Mouse (Mus musculus) c-Kit-positive CD71-positive TER-119-positive erythroid progenitor cells, embryonic 14.5 days (primary cell): ENCODE data around the gene H2-M3.
A peak's percentile ranks its signal among the peaks of the same experiment; 100 is the strongest.
"Not testable (repeated sequence)": the region's sequence is repeated elsewhere in the genome, so short reads cannot be mapped to it uniquely, and the experiment has no call there.

ENCODE experiments used
- DNase-seq: peaks from one replicate; pipeline ENCODE4 v3.0.0-alpha.2; 2013; ENCODE audit warnings: low spot score

H2-M3 gene

GRCm38 (mm10) chr17:37270058-37270701 is at the start of gene H2-M3:
H2-M3 (plus strand) TSS chr17:37270220.
- DNase-seq = peak; percentile 76

GRCm38 (mm10) chr17:37221879-37222278 is 48.1 kb upstream of the H2-M3 start:
- DNase-seq = no peak

- not testable (repeated sequence) for DNase-seq
Measured at GRCm38 (mm10) chr17:37237230-37237629, 32.8 kb upstream of the H2-M3 start, which contains the start of gene Olfr97. Olfr97 (minus strand) TSS chr17:37237330.

GRCm38 (mm10) chr17:37242198-37242597 is 27.8 kb upstream of the H2-M3 start:
- DNase-seq = no peak

GRCm38 (mm10) chr17:37246715-37247114 is 23.3 kb upstream of the H2-M3 start:
- no peak for DNase-seq

- no peak for DNase-seq
Measured at GRCm38 (mm10) chr17:37249460-37249859, 20.6 kb upstream of the H2-M3 start.

- no peak for DNase-seq
Measured at GRCm38 (mm10) chr17:37250544-37250943, 19.5 kb upstream of the H2-M3 start.

GRCm38 (mm10) chr17:37263626-37264025 is 6.4 kb upstream of the H2-M3 start, which contains the start of gene Olfr98:
Olfr98 (minus strand) TSS chr17:37263749.
- DNase-seq = no peak

- DNase-seq = no peak
Measured at GRCm38 (mm10) chr17:37270702-37271092, 677 bp downstream of the H2-M3 start.

GRCm38 (mm10) chr17:37275626-37276248 is 5.7 kb downstream of the H2-M3 start:
- DNase-seq = no peak

GRCm38 (mm10) chr17:37276573-37276972 is 6.6 kb downstream of the H2-M3 start:
- no peak for DNase-seq

GRCm38 (mm10) chr17:37280331-37280730 is 10.3 kb downstream of the H2-M3 start:
- DNase-seq = no peak

GRCm38 (mm10) chr17:37283360-37283759 is 13.3 kb downstream of the H2-M3 start, which contains the start of gene Olfr99:
Olfr99 (minus strand) TSS chr17:37283460.
- DNase-seq = no peak

GRCm38 (mm10) chr17:37304213-37304612 is 34.2 kb downstream of the H2-M3 start, which contains the start of gene Olfr101:
Olfr101 (minus strand) TSS chr17:37304313.
- no peak for DNase-seq

- DNase-seq = no peak
Measured at GRCm38 (mm10) chr17:37308483-37308882, 38.5 kb downstream of the H2-M3 start.

- no peak for DNase-seq
Measured at GRCm38 (mm10) chr17:37310146-37310699, 40.2 kb downstream of the H2-M3 start.

- no peak for DNase-seq
Measured at GRCm38 (mm10) chr17:37316954-37317353, 46.9 kb downstream of the H2-M3 start, which contains the start of gene Olfr102. Olfr102 (minus strand) TSS chr17:37317054.
